Comparison of ENCODE assay signal across 8 mouse cellular contexts in the genomic region with DNA sequence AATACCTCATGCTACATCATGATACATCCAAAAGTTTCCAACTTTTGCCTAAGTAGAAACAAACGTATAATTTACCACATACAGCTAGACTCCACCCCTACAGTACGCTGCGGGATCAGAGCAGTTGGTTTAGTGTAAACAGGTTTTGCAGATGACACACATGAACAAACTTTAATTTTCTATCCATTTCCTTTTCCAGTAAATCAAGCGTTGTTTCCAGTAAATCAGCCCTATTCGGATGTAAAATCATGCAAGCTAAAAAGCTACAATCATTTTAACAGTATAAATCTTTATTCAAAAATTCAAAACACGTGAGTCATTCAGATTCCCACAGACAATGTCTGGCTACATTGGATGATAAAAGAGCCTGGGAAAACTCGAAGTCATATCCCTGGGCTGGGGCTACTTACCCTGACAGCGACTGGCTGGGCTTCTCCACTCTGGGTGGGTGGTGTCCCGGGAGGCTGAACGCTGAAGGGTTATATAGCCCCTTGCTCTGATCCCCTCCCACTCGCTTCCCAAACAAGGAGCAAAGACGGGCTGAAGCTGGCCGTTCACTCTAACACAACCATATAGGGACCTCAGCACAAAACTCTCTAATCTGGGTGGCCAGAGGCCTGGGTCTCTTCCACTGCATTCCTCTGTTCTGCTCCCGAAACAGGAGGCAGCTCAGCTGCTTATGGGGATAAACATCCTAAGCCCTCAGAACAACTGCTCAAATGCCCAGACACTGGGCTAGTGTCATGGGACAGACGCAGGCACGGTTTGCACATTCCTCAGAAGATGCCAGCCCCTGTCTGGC. TPM values are rescaled to one million over a fixed set of nuclear protein-coding genes. Genes with fewer than 3 reads are reported as not detected.
DNase-seq lines count a peak whose midpoint lies in the region; ATAC-seq and TF ChIP-seq lines count a peak whose summit lies in the region.

A gene (minus strand): TSS at position 711 of the 802 bp plus-strand sequence.

- TF ChIP-seq CTCF in lung, adult 2 months (IDR thresholded peaks at IDR 0.05; ENCODE audit: insufficient read depth, low read length) = no peak
- TF ChIP-seq CTCF in cortical plate, adult 2 months (IDR thresholded peaks at IDR 0.05; ENCODE audit: extremely low read depth, insufficient read depth, low read length) = no peak

- peaks cover 42% of the 10 kb centered on the region for H3K27me3 ChIP-seq in heart, embryonic 13.5 days (replicated peaks)
- no peaks in the 10 kb centered on the region for H3K27me3 ChIP-seq in midbrain, embryonic 16.5 days (ENCODE audit: control insufficient read depth, insufficient read depth, low read depth, low read length)

- H3K4me1 ChIP-seq in lung, adult 2 months (ENCODE audit: control insufficient read depth, insufficient read depth, low read length) = no peaks in the 10 kb centered on the region; the same call in none of the 2 replicates
- no peaks in the 10 kb centered on the region; the same call in 1 of the 2 replicates for H3K4me1 ChIP-seq in cortical plate, adult 2 months (ENCODE audit: control insufficient read depth, insufficient read depth, low read length)
- peaks cover 30% of the 10 kb centered on the region for H3K4me1 ChIP-seq in heart, embryonic 13.5 days
- no peaks in the 10 kb centered on the region for H3K4me1 ChIP-seq in midbrain, embryonic 16.5 days (ENCODE audit: control insufficient read depth, insufficient read depth, low read length)

- no peak within 1 kb of the TSS for H3K27ac ChIP-seq in cortical plate, adult 2 months (ENCODE audit: insufficient read depth, low read length)
- peak within 1 kb of the TSS; percentile 81 for H3K27ac ChIP-seq in heart, embryonic 13.5 days (replicated peaks)
- H3K27ac ChIP-seq in midbrain, embryonic 16.5 days (ENCODE audit: low read length) = no peak within 1 kb of the TSS

- peak; percentile 31; the same call in 1 of the 2 replicates for TF ChIP-seq POLR2A in lung, adult 2 months (IDR thresholded peaks at IDR 0.05; ENCODE audit: borderline replicate concordance, extremely low read depth, low read depth, low read length)
- TF ChIP-seq POLR2A in cortical plate, adult 2 months (IDR thresholded peaks at IDR 0.05; ENCODE audit: extremely low read depth, insufficient read depth, low read length) = no peak

- peak; percentile 75; the same call in 1 of the 2 replicates for ATAC-seq in heart, embryonic 13.5 days (ENCODE audit: extremely low read depth, insufficient number of reproducible peaks, low FRiP score, low TSS enrichment)
- no peak for ATAC-seq in midbrain, embryonic 16.5 days

- 48% methylated on average over 16 of the region's 16 CpGs for WGBS in lung, adult 2 months
- 24% methylated on average over 16 of the region's 16 CpGs for WGBS in heart, embryonic 13.5 days
- WGBS in midbrain, embryonic 16.5 days = 67% methylated on average over 16 of the region's 16 CpGs

- H3K4me3 ChIP-seq in lung, adult 2 months (replicated peaks; ENCODE audit: extremely low read depth, low read depth, low read length) = peak within 1 kb of the TSS; percentile 32
- no peak within 1 kb of the TSS for H3K4me3 ChIP-seq in cortical plate, adult 2 months (ENCODE audit: insufficient read depth, low read length)
- H3K4me3 ChIP-seq in heart, embryonic 13.5 days = peak within 1 kb of the TSS; percentile 59
- no peak within 1 kb of the TSS for H3K4me3 ChIP-seq in midbrain, embryonic 16.5 days (ENCODE audit: low read depth, low read length)

- intact Hi-C loops in left cerebral cortex, postnatal 36 days (cut with DNase I) = no loop called here

- H3K4me2 ChIP-seq in heart, embryonic 13.5 days = peak within 1 kb of the TSS; percentile 70
- no peak within 1 kb of the TSS for H3K4me2 ChIP-seq in midbrain, embryonic 16.5 days (ENCODE audit: low read length)

- no peak for DNase-seq in lung, adult 2 months
- no peak for DNase-seq in lung, adult 18-20 months
- no peak for DNase-seq in left cerebral cortex, postnatal 36 days (ENCODE audit: low spot score in 2 of 2)
- no peak for DNase-seq in cerebellum, postnatal 36 days
- DNase-seq in frontal cortex, postnatal 10 days (ENCODE audit: low spot score in 2 of 2) = no peak

- H3K9ac ChIP-seq in heart, embryonic 13.5 days = peak within 1 kb of the TSS; percentile 81
- H3K9ac ChIP-seq in midbrain, embryonic 16.5 days (ENCODE audit: low read depth, low read length) = no peak within 1 kb of the TSS

- H3K36me3 ChIP-seq in heart, embryonic 13.5 days = peaks cover 17% of the 10 kb centered on the region
- no peaks in the 10 kb centered on the region for H3K36me3 ChIP-seq in midbrain, embryonic 16.5 days (ENCODE audit: control insufficient read depth, insufficient read depth, low read length)

- H3K9me3 ChIP-seq in heart, embryonic 13.5 days = no peaks in the 10 kb centered on the region
- no peaks in the 10 kb centered on the region for H3K9me3 ChIP-seq in midbrain, embryonic 16.5 days (replicated peaks; ENCODE audit: control insufficient read depth, low read length, poor library complexity, severe bottlenecking)

RNA-seq across cellular contexts. Expression of the gene that starts here (rescaled TPM):
- polyA plus RNA-seq in lung, adult 2 months (2012; rRNA removed) = 337 and 584 TPM in 2 replicates
- 34.9 and 39.0 TPM in 2 replicates for polyA plus RNA-seq in cortical plate, adult 2 months (2012; rRNA removed)
- polyA plus RNA-seq in heart, embryonic 13.5 days (2015; fragmentation: Nextera tagmentation; extraction: Ambion mirVana) = 1,110 and 1,204 TPM in 2 replicates
- total RNA-seq in left cerebral cortex, postnatal 36 days (2021) = 10 to 100 TPM; 18.2 to 18.9 TPM
- 11.9 and 12.5 TPM in 2 replicates for polyA plus RNA-seq in midbrain, embryonic 16.5 days (2015; fragmentation: Nextera tagmentation; extraction: Ambion mirVana)

Comparison
In these comparisons a context has a peak if more than half of its experiments do, and no peak if none do; other contexts are left out.
1. H3K4me3 ChIP-seq: peak in lung, adult 2 months (single experiment) and heart, embryonic 13.5 days (single experiment); none in cortical plate, adult 2 months (single experiment) and midbrain, embryonic 16.5 days (single experiment).